Mouse (Mus musculus) neural tube, embryonic 11.5 days (tissue): Measurements from ENCODE around the gene Aqp9. TPM values are rescaled to one million over a fixed set of nuclear protein-coding genes. Genes with fewer than 3 reads are reported as not detected.

Experiments used
- ATAC-seq: fragments of 200-750 bp; cut with Nextera tagmentation; 2 replicates; pipeline ENCODE4 v1.8.0; 2017; ENCODE audit warnings: moderate number of reproducible peaks, mild to moderate bottlenecking, moderate TSS enrichment, moderate library complexity; ENCODE audit not compliant: insufficient read depth, low FRiP score, low TSS enrichment
- DNase-seq: peaks from one replicate; pipeline ENCODE4 v3.0.0-alpha.2; 2015; ENCODE audit warnings: low spot score
- H3K27ac ChIP-seq: fragments of 300-500 bp; sonication (generic); 2 replicates; pipeline ENCODE4 v1.5.1; 2014; ENCODE audit warnings: low read depth, mild to moderate bottlenecking, low read length
- H3K27me3 ChIP-seq: fragments of 300-500 bp; sonication (generic); 2 replicates; pipeline ENCODE4 v1.6.1; 2014; ENCODE audit warnings: mild to moderate bottlenecking, low read length, mixed read lengths; ENCODE audit not compliant: control insufficient read depth, insufficient read depth
- H3K36me3 ChIP-seq: fragments of 300-500 bp; sonication (generic); 2 replicates; pipeline ENCODE4 v1.6.1; 2014; ENCODE audit warnings: mild to moderate bottlenecking, low read length, moderate library complexity, mixed read lengths; ENCODE audit not compliant: control insufficient read depth, insufficient read depth
- H3K4me1 ChIP-seq: fragments of 300-500 bp; sonication (generic); 2 replicates; pipeline ENCODE4 v1.6.1; 2014; ENCODE audit warnings: low read length, mixed read lengths; ENCODE audit not compliant: control insufficient read depth, insufficient read depth
- H3K4me2 ChIP-seq: fragments of 300-500 bp; sonication (generic); 2 replicates; pipeline ENCODE4 v1.6.1; 2014; ENCODE audit warnings: low read depth, mild to moderate bottlenecking, moderate library complexity
- H3K4me3 ChIP-seq: fragments of 300-500 bp; sonication (generic); 2 replicates; pipeline ENCODE4 v1.5.1; 2014; ENCODE audit warnings: low read depth, low read length
- H3K9ac ChIP-seq: fragments of 300-500 bp; sonication (generic); 2 replicates; pipeline ENCODE4 v1.6.1; 2014; ENCODE audit warnings: mild to moderate bottlenecking, low read length
- H3K9me3 ChIP-seq: fragments of 300-500 bp; sonication (generic); 2 replicates; pipeline ENCODE4 v1.6.1; 2016; ENCODE audit warnings: low read length; ENCODE audit not compliant: control insufficient read depth
- WGBS: fragments of 180-500 bp; shearing (Covaris S2); extraction: QIAGEN DNeasy Blood & Tissue Kit; methylation state at CpG from one replicate; pipeline ENCODE4 v1.1.7; 2014; 5-methylcytosine and 5-hydroxymethylcytosine counted together
- polyA plus RNA-seq: library from polyadenylated mRNA; unstranded; fragments of >200 nt; fragmentation: Nextera tagmentation; extraction: Ambion mirVana; gene quantifications from 2 replicates; pipeline ENCODE4 v1.2.1, GENCODE M21; 2014

The Aqp9 gene
- polyA plus RNA-seq, 1 experiment from 2014 or later: 0.08 TPM

DNA sequence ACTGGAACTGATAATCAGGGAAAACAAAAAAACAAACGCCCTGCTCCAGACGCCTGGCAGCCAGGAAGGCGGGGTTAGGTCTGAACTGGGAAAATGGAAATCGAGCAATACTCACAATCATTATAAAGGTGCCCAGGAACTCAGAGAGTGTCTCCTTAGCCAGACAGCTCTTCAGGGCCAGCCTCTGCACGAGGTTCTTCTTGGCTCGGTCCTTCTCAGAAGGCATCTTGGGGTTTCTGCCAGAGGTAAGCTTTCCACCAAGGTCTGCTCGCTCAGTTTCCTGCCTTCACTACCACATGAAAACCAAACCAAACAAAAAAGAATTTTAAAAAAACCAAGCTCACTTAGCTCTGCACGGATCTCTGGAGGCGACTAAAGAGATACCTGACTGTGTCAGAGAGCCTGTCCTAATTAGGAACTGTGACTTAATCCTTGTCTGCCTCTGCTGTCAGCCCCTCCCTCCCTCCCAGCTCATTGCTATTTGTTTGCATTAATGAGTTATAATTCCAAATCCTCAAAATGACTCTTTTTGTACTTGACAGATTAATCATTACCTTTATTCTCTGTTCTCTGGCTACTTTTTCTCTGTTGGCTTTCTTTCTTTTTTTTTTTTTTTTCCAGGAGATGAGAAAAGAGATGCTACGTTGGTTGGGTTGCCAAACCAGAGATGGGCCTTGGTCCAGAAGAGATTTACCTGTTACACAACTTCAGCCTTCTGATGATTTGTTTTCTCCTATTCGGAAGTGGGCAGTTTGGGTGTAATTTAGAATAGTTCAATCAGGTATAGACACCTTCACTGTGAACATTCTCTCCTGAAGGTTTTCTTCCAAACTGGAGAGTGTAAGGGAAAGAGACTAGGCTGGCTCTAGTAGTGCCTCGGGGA is 5.4 kb downstream of the Aqp9 start:
- H3K9ac ChIP-seq: no peak overlapping the region
- H3K4me3 ChIP-seq: no peak overlapping the region
- no peaks in the 10 kb centered on the region for H3K36me3 ChIP-seq
- WGBS: 79% methylated on average over 12 of the region's 12 CpGs
- no peak overlapping the region for H3K27ac ChIP-seq
- no peaks in the 10 kb centered on the region for H3K4me1 ChIP-seq
- H3K9me3 ChIP-seq: no peaks in the 10 kb centered on the region
- DNase-seq (no peak), ATAC-seq (no peak)
- no peaks in the 10 kb centered on the region for H3K27me3 ChIP-seq
- H3K4me2 ChIP-seq: no peak overlapping the region

DNA sequence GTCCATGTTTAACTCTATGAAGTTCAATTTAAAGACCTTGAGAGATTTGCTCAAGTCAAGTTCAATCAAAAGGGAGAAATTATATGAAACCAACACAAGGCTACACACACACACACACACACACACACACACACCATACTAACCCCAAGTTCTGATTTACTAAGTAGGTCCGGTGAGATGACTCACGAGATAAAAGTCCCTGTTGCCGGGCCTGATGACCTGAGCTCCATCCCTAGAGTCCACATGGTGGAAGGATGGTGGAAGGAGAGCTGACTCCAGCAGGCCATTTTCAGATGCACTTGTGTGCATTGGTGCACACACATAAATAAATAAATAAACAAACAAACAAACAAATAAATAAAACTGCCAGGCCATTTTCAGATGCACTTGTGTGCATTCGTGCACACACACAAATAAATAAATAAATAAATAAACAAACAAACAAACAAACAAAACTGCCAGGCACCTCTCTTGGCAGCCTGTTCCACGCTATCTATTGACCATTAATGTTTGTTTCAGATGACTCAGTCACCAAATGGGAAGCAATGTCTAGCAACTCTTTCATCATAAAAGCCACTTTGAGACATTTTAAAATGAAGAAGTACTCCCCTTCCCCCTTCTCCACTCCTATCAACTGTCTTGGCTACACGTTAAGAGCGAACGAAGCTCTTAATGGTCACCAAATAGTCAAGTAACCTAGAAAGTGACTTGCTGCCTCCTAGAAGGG is 6.2 kb downstream of the Aqp9 start:
- ATAC-seq: no peak
- no peaks in the 10 kb centered on the region for H3K27me3 ChIP-seq
- H3K27ac ChIP-seq: no peak overlapping the region
- no peaks in the 10 kb centered on the region for H3K4me1 ChIP-seq
- no peak overlapping the region for H3K4me2 ChIP-seq
- H3K9me3 ChIP-seq: no peaks in the 10 kb centered on the region
- no peak for DNase-seq
- H3K36me3 ChIP-seq: no peaks in the 10 kb centered on the region
- no peak overlapping the region for H3K9ac ChIP-seq
- no peak overlapping the region for H3K4me3 ChIP-seq
- WGBS: 85% methylated on average over 8 of the region's 8 CpGs

DNA sequence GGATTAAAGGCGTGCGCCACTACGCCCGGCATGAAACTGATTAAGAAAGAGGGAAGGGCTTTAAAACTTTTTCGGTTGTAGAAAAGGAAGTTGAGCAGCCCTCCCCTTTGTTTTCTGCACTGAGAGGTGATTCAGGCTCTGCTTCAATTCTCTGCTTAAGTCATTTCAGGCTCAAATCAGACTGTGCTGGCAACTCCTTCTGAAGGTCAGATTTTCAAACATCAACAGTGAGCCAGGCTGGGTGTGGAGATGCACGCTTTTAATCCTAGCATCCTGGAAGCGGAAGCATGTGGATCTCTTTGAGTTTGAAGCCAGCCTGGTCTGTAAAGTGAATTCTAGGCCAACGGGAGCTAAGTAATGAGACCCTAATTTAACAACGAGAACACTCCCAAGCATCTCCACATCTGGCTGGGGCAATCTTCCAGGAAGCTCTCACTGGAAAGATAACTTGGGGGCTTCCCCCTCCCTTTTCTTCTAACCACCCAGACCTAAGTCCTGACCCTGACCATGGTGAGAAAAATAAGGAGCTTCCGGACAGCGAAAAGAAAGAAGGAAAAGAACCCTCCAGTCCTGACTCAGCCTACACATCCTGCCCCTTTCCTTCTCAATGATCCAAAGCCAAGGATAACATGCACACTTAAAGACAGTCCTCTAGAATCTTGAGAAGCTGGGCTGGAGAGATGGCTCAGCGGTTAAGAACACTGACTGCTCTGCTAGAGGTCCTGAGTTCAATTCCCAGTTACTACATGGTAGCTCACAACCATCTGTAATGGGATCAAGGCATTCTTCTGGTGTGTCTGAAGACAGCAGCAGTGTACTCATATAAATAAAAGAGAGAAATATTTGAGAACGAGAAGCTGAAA is 7.4 kb downstream of the Aqp9 start:
- Histone ChIP-seq H3K9ac (no peak overlapping the region), H3K27ac (no peak overlapping the region), H3K36me3 (no peaks in the 10 kb centered on the region), H3K4me3 (no peak overlapping the region), H3K9me3 (no peaks in the 10 kb centered on the region), H3K4me1 (no peaks in the 10 kb centered on the region), H3K27me3 (no peaks in the 10 kb centered on the region), H3K4me2 (no peak overlapping the region)
- ATAC-seq: no peak
- no peak for DNase-seq
- 86% methylated on average over 13 of the region's 13 CpGs for WGBS

DNA sequence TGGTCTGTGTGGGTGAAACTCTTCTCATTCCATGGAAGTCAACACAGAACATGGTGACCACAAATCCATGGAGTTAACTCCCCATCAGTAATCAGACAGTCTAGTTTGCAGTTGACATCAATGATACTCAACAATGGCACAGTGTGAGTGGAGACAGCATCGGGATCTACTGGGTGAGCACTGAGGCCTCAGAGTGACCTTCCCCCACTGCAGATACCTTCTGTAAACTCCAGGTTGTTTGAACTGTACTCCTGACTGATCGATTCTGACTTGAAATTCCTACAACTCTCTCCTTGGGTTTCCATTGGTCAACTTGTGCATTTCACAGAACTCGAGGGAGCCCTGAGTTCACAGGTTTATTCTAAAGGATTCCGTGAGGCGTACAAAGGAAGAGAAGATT is 8.8 kb downstream of the Aqp9 start:
- no peak overlapping the region for H3K4me3 ChIP-seq
- H3K27me3 ChIP-seq: no peaks in the 10 kb centered on the region
- 93% methylated on average over 5 of the region's 5 CpGs for WGBS
- no peaks in the 10 kb centered on the region for H3K4me1 ChIP-seq
- no peaks in the 10 kb centered on the region for H3K9me3 ChIP-seq
- no peak overlapping the region for H3K4me2 ChIP-seq
- no peak overlapping the region for H3K9ac ChIP-seq
- DNase-seq: no peak
- no peak overlapping the region for H3K27ac ChIP-seq
- H3K36me3 ChIP-seq: no peaks in the 10 kb centered on the region
- ATAC-seq: no peak

DNA sequence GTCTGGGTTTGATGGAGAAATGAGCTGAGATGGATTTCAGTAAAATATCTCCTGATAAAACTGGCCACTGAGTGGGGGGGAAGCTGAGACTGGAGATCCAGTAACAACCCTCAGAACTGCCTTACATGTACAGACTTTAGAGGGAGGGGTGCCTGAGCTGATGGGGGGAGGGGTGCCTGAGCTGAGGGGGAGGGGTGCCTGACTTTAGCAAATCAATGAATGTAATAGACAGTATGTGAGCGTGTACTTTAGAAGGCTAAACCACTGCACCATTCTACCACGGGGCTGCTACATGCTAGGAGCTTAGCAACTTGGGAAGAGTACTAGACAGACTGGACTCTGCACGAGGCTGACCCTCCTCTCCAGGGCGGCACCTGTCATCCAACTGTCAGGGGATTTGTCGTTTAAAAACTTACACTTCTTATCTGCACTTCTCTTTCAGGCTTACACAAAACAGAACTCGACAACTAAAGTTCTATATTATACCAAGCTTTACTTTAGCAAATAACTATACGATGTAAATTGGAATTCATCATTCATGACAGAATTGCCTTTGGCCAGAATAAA is 9.3 kb downstream of the Aqp9 start:
- ATAC-seq: no peak

DNA sequence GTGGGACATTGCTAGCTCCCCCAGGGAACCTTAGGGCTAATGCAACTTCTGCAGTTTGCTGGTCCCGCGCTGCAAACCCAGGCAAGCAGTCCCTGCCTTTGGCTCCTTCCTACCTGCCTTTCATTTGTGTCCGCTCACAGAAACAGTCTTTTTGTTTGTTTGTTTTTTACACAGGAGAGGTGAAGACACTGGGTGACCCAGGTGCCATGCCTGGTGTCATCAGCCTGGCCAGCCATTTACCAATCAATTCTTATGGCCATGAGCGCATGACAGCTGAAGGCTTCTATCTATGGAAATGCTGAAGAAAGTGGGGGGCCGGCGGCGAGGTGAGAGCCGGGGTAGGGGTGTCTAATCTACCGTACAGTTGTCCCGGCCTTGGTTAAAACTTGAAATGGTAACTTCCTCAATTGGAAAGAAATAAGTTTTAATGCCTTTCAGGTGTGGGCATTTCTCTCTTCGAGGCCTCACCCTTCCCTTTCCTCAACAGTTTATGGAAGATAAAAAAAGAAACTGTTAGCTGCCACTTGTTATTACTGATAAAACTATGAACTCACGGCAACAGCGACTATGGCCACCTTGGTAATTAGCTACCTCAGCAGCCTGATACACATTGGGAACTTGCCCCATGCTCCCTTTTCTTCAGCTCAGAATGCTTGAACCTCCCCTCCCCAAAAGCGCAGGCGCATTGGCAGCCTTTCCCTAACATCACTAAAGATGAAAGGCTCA is 10.4 kb downstream of the Aqp9 start:
- H3K27ac ChIP-seq: no peak overlapping the region
- no peaks in the 10 kb centered on the region for H3K4me1 ChIP-seq
- no peaks in the 10 kb centered on the region for H3K9me3 ChIP-seq
- no peak overlapping the region for H3K4me3 ChIP-seq
- ATAC-seq: no peak
- no peak overlapping the region for H3K9ac ChIP-seq
- no peak overlapping the region for H3K4me2 ChIP-seq
- no peak for DNase-seq
- H3K27me3 ChIP-seq: no peaks in the 10 kb centered on the region
- no peaks in the 10 kb centered on the region for H3K36me3 ChIP-seq
- WGBS: 95% methylated on average over 15 of the region's 15 CpGs

More for the DNA sequence above, 9.3 kb downstream of the Aqp9 start:
- no peaks in the 10 kb centered on the region for H3K36me3 ChIP-seq
- WGBS: 90% methylated on average over 7 of the region's 7 CpGs
- H3K9me3 ChIP-seq: no peaks in the 10 kb centered on the region
- no peak overlapping the region for H3K4me2 ChIP-seq
- H3K27ac ChIP-seq: no peak overlapping the region
- H3K27me3 ChIP-seq: no peaks in the 10 kb centered on the region
- no peaks in the 10 kb centered on the region for H3K4me1 ChIP-seq
- no peak overlapping the region for H3K4me3 ChIP-seq
- H3K9ac ChIP-seq: no peak overlapping the region
- no peak for DNase-seq

DNA sequence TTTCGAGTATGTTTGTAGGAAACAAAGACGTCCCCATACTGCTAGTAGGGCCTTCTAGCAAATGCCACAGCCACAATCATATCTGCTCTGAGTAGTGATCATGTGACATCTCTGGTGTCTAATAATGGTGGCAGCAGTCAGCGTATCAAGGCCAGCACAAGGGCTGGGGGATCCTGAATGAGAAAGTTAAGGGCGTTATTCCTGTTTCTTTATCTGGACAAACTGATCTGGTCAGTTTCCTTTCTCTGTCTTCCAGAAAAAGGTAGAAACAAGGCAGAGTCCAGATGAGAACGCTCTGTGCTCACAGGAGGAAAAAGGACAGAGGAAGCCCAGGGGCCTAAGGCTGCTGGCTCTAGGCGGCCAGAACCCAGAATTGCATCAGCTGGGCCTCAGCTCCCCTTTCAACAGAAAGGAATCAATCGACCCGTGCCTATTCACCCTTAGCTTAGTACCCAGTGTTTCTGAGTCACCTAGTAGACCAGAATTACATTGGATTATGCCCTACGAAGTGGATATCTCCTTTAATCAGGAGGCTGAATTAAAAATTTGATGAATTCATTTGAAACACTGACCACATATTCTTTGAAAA is 11.9 kb downstream of the Aqp9 start:
- H3K4me1 ChIP-seq: no peaks in the 10 kb centered on the region
- H3K4me2 ChIP-seq: no peak overlapping the region
- DNase-seq (no peak), ATAC-seq (no peak)
- no peaks in the 10 kb centered on the region for H3K36me3 ChIP-seq
- H3K9ac ChIP-seq: no peak overlapping the region
- no peak overlapping the region for H3K27ac ChIP-seq
- H3K27me3 ChIP-seq: no peaks in the 10 kb centered on the region
- no peak overlapping the region for H3K4me3 ChIP-seq
- no peaks in the 10 kb centered on the region for H3K9me3 ChIP-seq
- 92% methylated on average over 9 of the region's 9 CpGs for whole genome bisulfite sequencing
